Mouse (Mus musculus) liver, postnatal 0 days (tissue): Measurements from ENCODE around the gene Dpf1.

Experiments used
- CTCF ChIP-seq: sonication (generic); IDR thresholded peaks from 2 replicates; pipeline ENCODE4 v1.5.1; 2016; ENCODE audit warnings: antibody characterized with exemption, low read depth
- EP300 ChIP-seq: IDR thresholded peaks from 2 replicates; pipeline ENCODE4 v1.6.1; 2016; ENCODE audit warnings: antibody characterized with exemption, low read depth, mild to moderate bottlenecking

DNA sequence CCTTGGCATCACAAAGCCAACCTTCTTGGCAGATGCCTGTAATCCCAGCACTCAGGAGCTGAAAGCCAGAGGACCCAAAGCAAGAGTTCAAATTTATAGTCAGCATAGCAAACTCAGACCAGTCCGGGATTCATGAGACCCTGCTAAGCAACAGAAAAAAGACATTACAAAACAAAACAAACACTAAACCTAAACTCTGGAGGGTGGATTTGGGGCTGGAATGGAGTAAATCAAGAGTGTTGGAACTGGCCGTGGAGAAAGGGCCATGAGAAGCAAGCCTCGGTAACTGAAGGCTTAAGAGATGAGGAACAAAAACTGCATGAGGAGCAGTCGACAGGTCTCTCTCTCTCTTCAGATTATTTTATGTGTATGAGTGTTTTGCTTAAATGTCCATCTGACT, 19.9 kb upstream of the Dpf1 start:
- TF ChIP-seq CTCF (no peak), EP300 (no peak)
